Mouse (Mus musculus): Measurements from ENCODE around the gene Wasf3.
"Not testable (repeated sequence)": the region's sequence is repeated elsewhere in the genome, so short reads cannot be mapped to it uniquely, and the experiment has no call there.

Gene Wasf3

GRCm38 (mm10) chr5:146401012-146401411, 16.2 kb downstream of the Wasf3 start:
- DNase-seq (ENCODE audit: low spot score in 2 of 2), result not testable (repeated sequence)

DNA sequence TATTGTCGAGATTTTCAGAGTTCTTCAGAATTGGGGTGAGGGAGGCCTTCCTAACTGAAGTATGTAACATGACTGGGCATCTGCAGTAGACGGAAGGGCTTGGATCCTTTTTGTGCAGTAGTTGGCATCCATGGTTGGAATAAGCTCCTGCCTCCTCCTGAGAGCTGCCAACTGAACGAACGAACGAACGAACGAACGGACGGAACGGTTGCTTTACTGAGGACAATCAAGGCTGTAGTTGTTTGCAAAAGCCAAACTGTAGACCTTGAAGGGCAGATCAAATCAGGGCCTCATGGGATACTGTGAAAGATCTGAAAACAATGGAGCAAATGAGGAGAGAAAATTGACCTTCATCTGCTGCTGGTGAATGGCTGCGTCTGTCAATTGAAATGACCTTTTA, 17.5 kb downstream of the Wasf3 start:
- DNase-seq (ENCODE audit: low spot score in 2 of 2), result no peak

GRCm38 (mm10) chr5:146403923-146404322, 19.1 kb downstream of the Wasf3 start:
- no peak for DNase-seq (ENCODE audit: low spot score in 2 of 2)

GRCm38 (mm10) chr5:146406133-146406532, 21.3 kb downstream of the Wasf3 start:
- DNase-seq (ENCODE audit: low spot score in 2 of 2), result no peak

DNA sequence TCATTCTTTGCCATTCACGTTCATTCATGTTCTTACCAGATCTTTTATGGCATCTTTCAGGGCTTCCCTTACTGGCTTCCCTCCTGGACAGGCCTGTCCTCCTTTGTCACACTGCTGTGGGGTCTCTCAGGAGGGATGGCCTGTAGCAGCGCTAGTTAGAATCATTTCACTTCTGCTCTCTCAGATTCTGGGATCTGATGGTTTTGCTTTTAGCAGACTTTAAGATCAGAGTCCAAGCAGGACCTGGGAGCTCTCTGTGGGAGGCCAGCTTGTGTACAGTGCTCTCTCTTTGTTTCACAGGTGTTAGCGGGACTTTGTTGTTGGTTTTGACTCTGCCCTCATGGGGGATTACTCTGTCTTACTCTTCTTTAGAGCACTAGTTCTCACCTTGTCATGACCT, 23.0 kb downstream of the Wasf3 start:
- DNase-seq (ENCODE audit: low spot score in 2 of 2), result no peak

GRCm38 (mm10) chr5:146408604-146409003, 23.8 kb downstream of the Wasf3 start:
- DNase-seq (ENCODE audit: low spot score in 2 of 2), result no peak

- DNase-seq (ENCODE audit: low spot score in 2 of 2), result no peak
Measured at GRCm38 (mm10) chr5:146410821-146411220, 26.0 kb downstream of the Wasf3 start.

DNA sequence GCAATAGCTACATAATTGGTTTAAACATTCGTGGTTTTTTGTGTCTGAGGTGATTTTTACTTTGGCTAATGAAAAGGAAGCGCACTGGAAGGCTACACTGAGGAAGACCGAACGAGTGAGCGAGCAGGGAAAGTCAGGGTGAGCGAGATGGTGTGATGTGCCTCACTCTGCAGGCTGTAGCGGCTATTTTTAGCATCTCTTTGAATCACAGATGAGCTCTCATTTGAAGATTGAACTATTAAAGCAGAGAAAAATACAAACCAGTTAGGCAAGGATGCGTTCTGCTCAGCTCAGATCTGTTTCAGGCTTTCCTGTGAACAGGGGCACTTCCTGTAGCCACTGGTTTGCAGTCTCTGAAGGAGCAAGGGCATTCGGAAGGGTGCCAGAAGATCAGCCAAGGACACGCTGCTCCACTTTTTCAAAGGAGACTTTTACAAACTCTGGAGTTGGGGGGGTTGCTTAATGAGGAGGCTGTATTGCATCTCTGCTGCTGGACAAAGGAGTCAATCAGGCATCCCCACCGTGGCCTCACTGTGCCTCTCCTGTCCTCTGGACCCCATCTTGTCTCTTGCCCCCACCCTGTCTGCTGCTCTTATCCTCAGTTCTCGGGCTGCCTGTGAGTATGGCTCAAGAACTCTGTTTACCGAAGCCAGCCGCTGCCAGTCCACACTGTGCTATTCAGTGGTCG, 28.1 kb downstream of the Wasf3 start:
- peak; percentile 53 to 79 for DNase-seq (ENCODE audit: low spot score in 2 of 2)

DNA sequence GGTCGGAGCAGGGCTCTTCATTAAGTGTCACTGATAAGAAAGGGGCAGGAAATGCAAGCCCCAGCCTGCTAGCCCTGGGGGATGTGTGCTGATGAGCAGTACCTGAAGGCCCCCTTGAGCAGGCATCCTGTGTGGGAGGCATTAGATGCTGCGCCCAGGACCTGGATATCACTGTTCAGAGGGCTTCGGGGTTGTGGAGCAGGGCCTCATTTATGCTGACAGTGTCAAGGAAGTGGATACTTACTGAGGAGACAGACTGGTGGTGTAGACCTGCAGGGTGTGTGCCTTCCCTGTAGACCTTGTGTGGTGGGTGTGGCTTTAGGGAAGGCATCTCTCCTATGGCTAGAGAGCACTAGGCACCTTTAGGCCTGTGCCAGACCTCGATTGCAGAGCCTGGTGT, 29.8 kb downstream of the Wasf3 start:
- DNase-seq (ENCODE audit: low spot score in 2 of 2), result no peak

GRCm38 (mm10) chr5:146415218-146415617, 30.4 kb downstream of the Wasf3 start:
- peak in 1 of 2 experiments; percentile 44 for DNase-seq (ENCODE audit: low spot score in 2 of 2)

DNA sequence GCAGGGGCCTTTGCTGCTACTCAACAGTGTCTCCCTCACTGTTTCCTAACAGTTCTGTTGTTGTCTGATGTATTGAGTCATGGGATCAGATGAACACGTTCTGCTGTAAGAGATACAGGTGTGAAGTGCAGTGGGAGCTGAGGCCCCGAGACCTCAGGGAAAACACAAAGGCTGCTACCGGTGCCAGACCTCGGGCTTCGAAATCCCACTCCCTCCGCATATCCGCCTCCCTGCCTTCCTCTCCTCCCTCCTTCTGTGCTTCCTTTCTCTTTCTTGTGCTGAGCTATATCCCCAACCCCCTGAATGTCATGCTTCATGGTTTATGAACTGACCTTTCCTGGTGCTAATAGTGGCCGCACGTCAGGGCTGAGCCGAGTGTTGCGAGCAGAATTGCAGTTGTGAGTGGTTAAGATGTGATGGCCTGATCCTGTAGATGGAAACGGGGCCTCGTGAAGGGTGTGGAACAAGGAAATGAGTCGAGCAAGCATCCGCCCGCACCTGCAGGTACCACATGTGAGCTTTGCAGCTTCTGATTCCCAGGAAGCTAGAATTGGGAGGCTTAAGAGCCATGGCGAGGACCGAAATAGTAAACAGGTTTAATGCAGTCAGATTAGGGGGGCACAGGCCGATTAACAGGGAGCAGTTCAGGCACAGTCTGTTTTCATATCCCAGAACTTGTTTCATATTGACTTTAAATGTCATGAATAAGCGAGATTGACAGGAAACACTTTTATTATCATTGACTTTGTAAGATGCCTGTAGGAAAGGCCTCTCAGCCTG, 31.7 kb downstream of the Wasf3 start:
- no peak for DNase-seq (ENCODE audit: low spot score in 2 of 2)

DNA sequence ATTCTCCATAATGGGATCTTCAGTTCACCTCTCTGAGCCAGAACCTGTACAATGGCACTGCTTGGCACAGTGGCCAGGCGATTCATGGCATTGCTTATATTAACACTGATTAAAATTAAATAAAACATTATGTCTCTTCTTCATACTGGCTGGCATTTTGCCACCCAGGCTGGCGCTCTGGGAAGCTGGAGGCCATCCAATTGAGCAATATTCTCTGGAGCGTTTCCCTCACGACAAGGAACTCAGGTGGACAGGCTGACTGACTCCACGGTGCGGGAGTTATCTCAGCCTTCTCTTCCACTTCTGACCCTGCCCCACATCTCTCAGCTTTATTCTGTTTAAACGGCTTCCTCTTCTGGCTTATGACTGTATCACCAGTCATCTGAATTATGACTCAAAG, 33.3 kb downstream of the Wasf3 start:
- DNase-seq (ENCODE audit: low spot score in 2 of 2), result no peak

DNA sequence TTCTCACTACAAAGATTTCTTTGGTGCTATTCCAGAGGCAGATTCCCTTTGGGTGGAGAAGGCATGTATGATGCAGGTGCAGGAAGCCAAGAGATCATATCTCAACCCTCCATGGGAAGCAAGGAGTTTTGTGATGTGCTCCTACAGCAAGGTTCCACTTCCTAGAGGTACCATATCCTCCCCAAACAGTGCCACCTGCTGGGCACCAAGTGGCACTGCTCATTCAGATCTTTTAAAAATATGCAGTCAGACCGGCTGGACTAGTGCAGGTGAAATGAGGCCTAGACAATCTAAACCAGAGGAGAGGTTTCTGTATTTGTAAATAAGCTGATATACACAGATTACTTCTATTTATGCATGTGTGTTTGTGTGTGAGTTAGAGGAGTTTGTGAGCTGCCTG, 35.3 kb downstream of the Wasf3 start:
- DNase-seq (ENCODE audit: low spot score in 2 of 2), result no peak

GRCm38 (mm10) chr5:146424711-146425326, 40.0 kb downstream of the Wasf3 start:
- peak; percentile 47 to 55 for DNase-seq (ENCODE audit: low spot score in 2 of 2)

GRCm38 (mm10) chr5:146425656-146426055, 40.9 kb downstream of the Wasf3 start:
- no peak for DNase-seq (ENCODE audit: low spot score in 2 of 2)

DNA sequence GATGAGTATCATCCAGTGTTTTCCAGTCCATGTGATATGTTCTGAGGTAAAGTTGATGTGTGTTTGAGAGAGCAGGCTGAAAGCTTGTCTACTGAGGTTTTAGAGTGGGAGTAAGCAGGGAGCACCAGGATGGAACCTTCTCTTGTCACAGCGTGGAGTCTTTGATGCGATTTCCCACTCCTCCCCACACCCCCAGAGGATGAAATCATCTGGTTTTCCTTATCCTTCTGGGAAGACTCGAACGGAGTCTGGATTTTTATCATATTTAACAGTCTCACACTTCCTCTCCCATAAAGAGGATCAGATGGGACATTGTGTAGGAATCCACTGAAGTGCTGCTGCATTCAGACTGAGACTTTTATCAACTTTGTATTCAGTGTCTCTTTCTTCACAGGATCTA, 43.3 kb downstream of the Wasf3 start:
- no peak for DNase-seq (ENCODE audit: low spot score in 2 of 2)

DNA sequence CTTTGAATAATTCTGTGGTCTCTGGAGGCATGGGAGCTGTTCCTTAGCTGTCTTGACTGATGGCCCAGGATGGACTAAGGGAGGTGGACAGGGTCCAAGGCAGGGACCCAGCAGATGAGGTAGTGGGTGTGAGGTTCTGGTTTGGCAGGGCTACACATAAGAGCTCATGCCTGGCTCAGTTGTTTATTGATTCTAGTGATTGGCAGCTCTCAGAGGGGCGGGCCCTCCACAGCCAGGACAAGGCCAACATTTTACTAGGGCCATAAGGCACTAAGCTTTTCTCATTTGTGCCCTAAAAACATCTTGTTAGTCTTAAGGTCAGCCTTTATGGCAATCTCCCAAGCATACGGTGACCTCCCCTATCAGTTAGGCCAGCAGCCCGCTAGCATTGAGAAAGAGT, 47.0 kb downstream of the Wasf3 start:
- DNase-seq (ENCODE audit: low spot score in 2 of 2), result no peak

DNA sequence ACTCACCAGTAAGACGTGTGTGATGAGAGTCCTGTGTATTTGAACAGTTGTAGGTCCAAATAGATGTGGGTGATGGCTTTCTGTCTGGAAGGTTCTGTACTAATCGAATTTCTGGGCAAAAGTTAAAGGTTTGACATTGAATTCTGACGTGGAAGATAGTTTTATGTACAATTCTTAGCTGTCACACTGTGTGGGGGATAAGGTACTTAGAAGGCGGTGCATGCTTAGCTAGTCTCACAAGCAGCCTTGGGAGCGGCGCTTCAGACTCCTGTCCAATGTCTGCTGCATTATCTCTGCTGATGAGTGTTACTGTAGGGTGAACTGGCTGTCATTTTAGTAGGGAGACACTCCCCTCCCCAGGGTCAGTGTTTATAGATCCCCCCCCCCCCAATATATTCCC, 47.7 kb downstream of the Wasf3 start:
- DNase-seq (ENCODE audit: low spot score in 2 of 2), result no peak

DNA sequence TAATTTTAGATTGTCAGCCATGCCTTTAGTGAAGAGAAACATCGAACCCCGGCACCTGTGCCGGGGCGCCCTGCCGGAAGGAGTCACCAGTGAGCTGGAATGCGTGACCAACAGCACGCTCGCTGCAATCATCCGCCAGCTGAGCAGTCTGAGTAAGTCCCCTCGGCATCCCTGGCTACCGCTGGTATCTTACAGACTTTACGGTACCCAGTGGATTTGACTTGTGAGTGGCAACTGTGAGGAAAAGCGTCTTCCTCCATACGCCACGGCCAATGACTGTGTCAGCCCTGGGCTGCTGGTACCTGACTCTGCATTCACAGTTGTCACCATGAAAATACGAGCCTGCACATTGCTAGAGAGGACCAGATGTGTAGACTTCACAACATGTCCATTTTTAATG, 50.5 kb downstream of the Wasf3 start:
- no peak for DNase-seq (ENCODE audit: low spot score in 2 of 2)

DNA sequence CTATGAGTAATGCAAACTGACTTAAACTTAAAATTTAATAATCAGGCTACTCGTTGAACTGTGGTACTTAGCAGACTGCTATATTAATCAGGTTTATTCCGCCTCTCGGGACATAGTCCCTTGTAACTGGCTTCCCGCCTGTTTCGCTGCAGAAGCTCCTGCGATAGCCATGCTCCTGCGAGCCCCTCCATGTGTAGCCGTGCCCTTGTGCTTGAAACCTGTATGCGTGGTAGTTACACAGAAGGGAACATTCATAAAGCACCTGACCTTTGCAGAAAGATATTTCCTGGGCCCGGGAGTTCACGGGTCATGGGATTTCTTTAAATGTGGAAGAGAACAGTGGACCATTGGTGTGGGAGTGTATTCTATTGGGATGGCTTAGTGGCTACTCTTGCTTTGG, 52.0 kb downstream of the Wasf3 start:
- no peak for DNase-seq (ENCODE audit: low spot score in 2 of 2)

DNA sequence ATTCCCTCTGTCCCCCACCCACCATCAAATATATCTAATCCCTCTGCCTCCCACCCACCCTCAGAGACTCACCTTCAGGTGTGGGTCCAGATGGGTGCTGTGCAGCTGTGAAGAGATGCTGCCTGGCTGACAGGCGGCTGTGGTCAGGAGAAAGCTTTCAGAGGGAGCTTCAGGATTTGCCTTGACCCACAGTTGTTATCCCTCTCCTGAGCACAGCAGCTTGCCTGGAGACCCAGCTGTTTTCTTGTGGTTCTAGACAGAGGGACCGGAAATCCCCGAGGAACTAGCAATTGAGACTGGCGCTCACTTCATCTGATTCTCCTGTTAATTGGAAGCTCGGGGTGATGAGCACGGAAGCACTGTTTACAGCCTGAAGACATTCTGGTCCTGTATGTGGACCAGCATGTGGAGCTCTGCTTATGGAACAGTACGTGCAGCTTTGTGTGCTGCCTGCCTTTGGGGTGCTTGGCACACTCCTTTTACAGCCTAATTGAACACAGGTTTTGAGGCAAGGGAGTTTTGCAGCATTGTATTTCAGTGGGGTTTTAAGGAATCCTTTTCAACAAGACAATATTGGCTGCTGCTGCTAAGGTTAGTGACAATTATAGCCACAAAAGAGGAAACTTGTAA, 54.5 kb downstream of the Wasf3 start:
- no peak for DNase-seq (ENCODE audit: low spot score in 2 of 2)

DNA sequence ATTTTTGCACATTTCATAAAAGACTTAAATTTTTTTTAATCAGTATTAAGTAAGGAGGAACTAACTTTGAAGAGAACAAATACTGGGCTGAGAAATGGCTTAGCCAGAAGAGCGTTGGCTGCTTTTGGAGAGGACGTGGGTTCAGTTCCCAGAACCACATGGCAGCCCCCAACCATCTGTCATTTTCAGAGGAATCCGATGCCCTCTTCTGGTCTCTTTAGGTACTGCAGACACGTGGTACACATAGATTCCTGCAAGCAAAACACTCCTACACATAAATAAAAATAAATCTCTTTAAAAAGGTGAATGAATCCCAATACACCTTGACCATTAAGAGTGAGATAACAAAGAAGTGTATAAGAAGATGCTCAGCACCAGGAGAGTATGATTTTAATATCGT, 55.5 kb downstream of the Wasf3 start:
- no peak for DNase-seq (ENCODE audit: low spot score in 2 of 2)

GRCm38 (mm10) chr5:146442767-146443166, 58.0 kb downstream of the Wasf3 start:
- no peak for DNase-seq (ENCODE audit: low spot score in 2 of 2)
